Mouse (Mus musculus) right cerebral cortex, adult 18-20 months (tissue): Measurements from ENCODE around the gene Fuz.

ENCODE experiments used
- DNase-seq: peaks from one replicate; pipeline ENCODE4 v3.0.0; 2022; ENCODE audit warnings: mixed read lengths

The Fuz gene

GRCm38 (mm10) chr7:44890180-44890579 is 5.7 kb upstream of the Fuz start:
- no peak for DNase-seq

GRCm38 (mm10) chr7:44890737-44891136 is 5.1 kb upstream of the Fuz start:
- no peak for DNase-seq

DNA sequence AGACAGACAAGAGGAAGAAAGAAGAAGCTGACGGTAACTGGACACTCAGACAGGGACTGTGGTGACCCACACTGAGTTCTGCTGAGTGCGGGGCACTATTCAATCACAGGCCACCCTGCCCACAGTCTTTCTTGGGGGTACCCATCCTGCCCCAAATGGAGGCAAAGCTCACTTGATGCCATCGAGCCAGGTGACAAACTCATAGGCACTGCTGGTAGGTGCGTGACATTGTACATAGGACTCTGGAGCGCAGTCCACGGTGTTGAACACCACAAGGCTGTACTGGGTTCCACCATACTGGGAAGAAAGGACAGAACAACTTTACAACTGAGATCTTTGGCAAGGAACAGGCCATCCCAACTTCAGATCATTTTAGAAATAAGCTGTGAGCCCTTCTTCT is 4.3 kb upstream of the Fuz start:
- DNase-seq, result no peak

DNA sequence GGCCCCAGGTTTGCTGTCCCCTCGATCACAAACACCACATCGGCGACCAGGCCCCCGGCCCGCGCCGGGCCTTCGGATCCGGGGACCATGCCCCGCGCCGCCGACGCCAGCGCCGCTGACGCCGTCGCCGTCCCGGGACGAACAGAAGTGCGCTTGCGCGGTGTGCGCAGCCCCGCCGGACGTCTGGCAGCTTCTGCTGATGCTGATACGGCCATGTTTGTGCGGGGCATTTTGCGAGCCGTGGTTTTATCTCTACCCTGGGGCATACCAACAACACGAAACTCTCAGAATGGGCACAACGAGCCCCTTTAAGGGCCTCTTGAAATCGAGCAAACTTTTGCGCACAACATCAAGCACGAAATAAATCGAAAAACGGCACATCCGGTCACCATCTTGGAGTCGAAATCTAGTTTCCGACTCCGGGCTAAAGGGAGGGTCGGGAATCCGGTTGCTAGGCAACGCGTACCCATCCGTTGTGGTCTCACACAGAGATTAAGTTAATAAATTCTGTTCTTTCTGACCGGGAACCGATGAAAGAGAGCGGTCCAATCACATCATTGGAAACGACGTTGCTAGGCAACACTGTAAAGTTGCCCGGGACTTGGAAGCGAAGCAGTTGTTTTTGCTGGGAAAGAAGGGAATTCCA is 3.5 kb upstream of the Fuz start, which contains the start of gene Med25:
Gene Med25, minus strand, starts transcription at position 437 of the 646 bp plus-strand sequence.
- peak; percentile 94 for DNase-seq

GRCm38 (mm10) chr7:44893197-44893596 is 2.7 kb upstream of the Fuz start:
- DNase-seq, result no peak

GRCm38 (mm10) chr7:44894175-44894574 is 1.7 kb upstream of the Fuz start:
- no peak for DNase-seq

GRCm38 (mm10) chr7:44895206-44895592 is 680 bp upstream of the Fuz start:
- no peak for DNase-seq

- no peak for DNase-seq
Measured at GRCm38 (mm10) chr7:44896499-44896898, 620 bp downstream of the Fuz start.

- DNase-seq, result no peak
Measured at GRCm38 (mm10) chr7:44898607-44899006, 2.7 kb downstream of the Fuz start.

- no peak for DNase-seq
Measured at GRCm38 (mm10) chr7:44900632-44901031, 4.8 kb downstream of the Fuz start.

DNA sequence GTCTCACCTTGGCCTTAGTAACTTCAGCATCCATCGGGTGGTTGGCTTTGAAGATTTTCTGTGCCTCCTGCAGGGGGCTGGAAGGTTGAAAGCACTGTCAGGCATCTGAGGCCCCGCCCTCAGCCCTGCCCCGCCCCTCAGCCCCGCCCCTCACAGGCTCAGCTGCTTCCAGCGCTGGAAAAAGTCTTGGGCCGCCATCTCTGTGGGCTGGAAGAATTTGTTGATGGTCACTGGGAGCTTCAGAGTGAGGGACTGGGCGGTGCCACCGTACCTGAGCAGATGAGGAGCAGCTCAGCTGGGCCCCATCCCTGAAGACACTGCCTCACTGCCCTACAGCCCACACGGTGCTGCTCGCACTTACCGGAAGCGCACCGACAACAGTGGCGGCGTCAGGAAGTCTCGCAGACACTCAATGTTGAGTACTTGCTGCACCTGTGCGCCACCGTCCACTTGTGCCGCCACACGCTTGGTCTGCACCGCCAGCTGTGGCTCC is 5.4 kb downstream of the Fuz start:
- no peak for DNase-seq

GRCm38 (mm10) chr7:44905430-44905829 is 9.6 kb downstream of the Fuz start:
- DNase-seq, result peak; percentile 81

DNA sequence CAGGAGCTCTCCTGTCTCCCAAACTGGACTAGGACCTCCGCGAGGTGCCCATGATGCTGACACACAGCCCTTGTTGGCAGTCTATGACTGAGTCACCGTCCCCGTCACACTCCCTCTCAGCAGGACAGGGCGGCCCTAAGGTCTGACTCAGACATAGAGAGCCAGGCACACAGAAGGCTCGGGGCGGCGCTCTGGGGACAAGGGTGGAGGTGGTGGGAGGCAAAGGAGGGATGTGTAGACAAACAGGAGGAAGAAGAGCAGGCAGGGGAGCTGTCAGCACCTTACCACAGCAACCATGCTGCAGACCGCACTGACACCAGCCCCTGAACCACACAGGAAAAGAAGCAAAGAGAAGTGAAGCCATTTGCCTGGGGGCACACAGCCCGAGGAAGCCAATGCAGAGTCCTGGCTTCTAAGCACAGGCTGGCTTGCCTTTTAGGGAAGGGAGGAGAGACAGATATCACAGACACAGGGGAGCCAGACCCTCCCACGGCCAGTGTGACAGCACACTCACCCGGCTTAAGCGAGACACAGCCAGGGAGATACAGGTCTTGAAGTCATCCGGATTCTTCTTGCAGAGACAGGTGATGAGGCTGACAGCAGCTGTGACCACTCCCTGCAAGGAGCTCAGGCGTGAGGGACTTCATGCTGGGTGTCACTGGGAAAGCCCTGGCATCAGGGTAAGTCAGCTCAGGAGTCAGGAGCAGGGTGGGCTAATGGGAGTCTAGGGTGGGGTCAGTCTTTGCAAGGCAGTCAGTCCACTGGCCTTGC is 13.0 kb downstream of the Fuz start:
- DNase-seq, result no peak

DNA sequence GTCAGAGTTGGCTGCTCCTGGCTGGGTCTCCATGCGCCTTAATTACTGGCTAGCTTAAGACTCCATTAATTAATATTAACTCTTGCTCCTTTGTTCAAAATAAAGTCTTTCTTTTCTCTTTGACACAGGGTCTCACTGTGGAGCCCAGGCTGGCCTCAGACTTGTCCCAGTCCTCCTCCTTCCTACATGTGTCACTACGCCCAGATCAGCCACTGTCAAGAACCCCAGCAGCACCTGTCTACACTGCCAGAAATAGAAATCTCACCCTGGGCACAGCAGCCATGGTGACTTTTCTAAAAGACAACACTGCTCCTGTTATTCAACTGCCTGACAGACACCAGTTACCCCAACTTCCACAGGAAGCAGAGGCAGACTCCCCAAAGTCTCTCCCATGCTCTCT is 18.5 kb downstream of the Fuz start:
- DNase-seq, result no peak

GRCm38 (mm10) chr7:44915314-44915713 is 19.4 kb downstream of the Fuz start:
- DNase-seq, result no peak

GRCm38 (mm10) chr7:44916191-44916590 is 20.3 kb downstream of the Fuz start:
- no peak for DNase-seq

DNA sequence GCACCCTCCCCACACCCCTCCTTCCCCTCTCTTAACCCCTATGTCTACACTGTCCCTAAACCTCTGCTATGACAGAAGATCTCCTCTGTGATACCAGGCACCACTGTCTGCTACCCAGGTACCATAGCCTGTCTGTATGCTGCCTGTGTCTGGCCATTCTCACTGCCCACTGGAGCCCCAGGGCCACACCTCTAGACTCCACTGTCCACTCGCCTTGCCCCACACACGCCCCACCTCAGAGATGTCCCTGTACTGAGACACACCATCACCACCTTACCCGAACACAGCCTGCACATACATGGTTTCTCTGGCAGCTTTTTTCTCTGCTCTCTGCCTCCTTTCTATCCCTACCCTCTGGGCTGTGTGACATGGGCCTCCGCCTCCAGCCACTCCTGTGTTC is 21.0 kb downstream of the Fuz start:
- DNase-seq, result no peak

- DNase-seq, result no peak
Measured at GRCm38 (mm10) chr7:44918219-44918618, 22.3 kb downstream of the Fuz start.

DNA sequence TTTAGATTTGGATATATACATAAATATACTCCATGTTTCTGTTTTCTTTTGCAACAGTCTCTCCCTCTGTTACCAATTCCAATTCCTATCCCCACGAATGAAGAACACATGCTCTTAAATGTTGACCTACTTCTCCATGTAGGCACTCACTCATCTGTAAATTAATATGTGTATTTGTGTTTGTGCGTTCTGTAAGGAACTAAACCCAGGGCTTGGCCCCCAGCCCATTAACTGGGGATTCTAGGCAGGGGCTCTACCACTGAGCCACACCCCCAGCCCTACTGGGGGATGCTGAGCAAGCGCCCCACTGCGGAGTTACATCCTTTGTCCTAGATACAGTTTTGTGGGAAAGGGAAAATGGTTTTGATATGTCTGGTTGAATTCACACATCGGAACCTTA is 23.2 kb downstream of the Fuz start:
- DNase-seq, result no peak

DNA sequence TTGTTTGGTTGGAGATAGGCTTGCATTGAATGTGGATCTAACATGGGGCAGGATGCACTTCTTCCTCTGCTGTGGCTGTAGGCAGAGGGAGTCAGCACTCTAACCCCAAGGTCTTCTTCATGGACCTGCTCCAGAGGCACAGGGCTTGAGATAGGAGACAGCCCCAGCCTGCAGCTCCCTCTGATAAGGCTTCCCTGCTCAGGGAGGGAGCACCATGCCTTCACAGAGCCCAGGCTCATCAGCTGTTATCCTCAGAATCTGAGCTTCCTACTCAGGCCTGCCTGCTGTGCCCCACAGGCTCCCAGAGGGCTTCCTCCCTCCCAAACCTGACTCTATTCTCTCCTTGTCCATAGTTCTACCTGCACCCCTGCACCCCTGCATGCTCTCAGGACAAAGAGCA is 26.7 kb downstream of the Fuz start:
- DNase-seq, result no peak

GRCm38 (mm10) chr7:44925468-44925867 is 29.6 kb downstream of the Fuz start:
- no peak for DNase-seq

DNA sequence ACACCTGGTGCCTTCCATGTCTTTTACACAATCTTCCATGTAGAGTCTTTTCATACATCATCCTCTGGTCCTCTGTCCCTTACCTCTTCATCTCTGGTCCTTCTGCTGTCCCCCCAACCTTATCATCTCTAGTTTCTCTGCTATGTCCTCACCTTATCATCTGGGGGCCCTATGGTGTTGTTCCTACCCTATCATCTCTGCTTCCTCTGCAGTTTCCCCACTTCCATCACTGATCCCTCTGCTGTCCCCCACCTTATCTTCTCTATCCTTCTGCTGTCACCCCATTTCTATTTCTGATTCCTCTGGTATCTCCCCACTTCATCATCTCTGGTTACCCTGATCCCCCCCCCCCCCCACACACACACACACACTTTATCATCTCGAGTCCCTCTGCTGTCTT is 32.7 kb downstream of the Fuz start:
- no peak for DNase-seq

DNA sequence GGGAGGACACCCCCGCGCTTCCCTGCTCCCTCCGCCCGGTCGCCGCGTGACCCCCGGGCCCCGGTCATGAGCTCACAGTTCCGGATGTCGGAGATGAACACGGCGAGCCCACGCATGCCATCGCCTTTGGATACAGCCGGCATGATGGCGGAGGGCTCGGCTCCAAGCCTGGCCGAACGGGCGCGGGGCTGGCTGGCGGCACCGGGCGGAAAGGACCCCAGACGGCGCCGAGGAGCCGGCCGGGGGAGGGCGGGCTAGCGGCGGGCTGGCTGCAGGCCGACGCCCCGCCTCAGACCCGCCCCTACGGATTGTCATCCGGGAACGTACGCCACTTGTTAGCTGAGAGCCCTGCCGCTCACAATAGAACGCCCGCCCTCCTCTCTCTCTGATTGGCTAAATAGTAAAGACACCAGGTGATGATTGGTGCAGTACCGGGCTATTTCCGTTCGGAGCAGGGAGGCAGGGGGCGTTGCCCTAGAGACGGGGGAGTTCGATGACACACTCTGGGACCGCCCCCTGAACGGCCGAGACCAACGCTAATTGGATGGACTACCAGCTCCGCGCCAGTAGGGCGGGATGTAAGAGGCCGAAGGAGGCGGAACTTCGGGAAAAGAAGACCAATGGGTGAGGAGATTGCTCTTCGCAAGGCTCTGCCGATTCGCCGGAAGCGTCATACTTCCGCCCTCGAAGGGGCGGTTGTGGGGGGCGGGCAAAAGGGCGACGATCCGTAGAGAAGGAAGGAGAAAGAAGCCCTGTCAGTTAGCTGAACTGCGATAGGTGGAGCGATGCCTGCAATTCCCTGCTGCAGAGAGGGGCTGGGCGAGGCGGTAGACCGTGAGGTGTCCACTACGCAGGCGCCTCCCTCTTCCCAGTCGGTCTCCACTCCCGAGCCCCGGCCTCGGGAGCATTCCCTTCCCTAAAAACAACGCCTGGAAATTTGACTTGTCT is 33.6 kb downstream of the Fuz start, which contains the start of gene Ap2a1:
Gene Ap2a1, minus strand, starts transcription at position 293 of the 948 bp plus-strand sequence.
- DNase-seq, result peak; percentile 100
